Mouse (Mus musculus) thymus, postnatal 4 days (tissue): ENCODE results near the gene Mypn.

Source experiments
- DNase-seq: peaks from one replicate; pipeline ENCODE4 v3.0.0; 2021

The Mypn gene

DNA sequence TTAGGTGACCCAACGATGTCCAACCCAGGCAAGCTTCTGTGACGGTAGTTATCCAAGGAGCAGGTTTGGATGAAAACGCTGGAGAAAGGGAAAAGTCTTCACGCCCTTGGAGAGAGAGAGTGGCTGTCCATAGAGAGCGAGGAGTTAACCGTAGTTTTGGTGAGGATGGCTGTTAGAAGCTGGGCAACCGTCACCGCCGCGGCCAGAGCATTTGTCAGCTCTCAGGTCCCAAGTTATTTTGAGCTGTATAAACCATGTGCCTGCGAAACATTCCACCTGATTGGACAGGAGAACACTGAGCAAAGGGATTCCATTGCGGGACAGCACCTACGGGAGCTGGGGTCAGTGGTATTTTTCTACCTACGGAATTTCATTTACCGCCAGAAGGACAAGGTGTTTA, at the start of gene Mypn:
Gene Mypn, minus strand, starts transcription at position 225 of the 400 bp plus-strand sequence.
- no peak for DNase-seq

DNA sequence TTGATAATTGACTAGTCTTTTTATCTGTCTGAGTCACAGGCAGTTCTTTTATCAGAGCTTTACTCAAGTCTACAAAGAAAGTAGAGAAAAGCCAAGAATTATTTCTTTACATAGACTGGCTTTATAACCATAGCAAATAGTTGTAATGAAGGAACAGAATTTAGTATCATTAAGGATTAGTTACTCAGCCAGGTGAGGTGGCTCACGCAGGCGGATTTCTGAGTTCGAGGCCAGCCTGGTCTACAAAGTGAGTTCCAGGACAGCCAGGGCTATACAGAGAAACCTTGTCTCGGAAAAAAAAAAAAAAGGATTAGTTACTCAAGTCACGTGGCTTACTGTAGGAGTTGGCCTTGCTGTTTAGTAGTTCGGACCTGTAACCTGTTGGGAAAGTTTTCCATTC, 44.7 kb upstream of the Mypn start:
- DNase-seq = no peak

DNA sequence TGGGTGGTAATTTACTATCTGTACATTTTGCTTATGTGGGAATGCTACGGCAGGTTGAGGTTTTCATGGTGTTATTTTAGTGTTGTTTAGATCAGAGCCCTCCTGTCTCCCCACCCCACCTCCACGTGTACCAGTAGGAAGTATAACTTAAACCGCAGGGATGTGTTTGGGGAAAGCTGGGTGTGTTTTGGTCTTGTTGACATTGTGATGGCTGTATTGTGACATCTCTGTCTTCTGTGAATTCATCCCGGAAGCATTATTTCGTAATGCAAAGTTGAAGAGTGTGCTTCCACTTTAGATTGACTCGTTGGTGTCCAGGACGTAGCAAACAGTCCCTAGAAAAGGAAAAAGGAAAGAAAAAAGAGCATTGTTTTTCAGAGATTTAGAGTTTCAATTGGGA, 43.7 kb upstream of the Mypn start:
- no peak for DNase-seq

GRCm38 (mm10) chr10:63245846-63246245, 42.1 kb upstream of the Mypn start:
- DNase-seq = no peak

GRCm38 (mm10) chr10:63244746-63245145, 41.0 kb upstream of the Mypn start:
- peak; percentile 46 for DNase-seq

GRCm38 (mm10) chr10:63244055-63244671, 40.4 kb upstream of the Mypn start:
- peak; percentile 71 for DNase-seq

DNA sequence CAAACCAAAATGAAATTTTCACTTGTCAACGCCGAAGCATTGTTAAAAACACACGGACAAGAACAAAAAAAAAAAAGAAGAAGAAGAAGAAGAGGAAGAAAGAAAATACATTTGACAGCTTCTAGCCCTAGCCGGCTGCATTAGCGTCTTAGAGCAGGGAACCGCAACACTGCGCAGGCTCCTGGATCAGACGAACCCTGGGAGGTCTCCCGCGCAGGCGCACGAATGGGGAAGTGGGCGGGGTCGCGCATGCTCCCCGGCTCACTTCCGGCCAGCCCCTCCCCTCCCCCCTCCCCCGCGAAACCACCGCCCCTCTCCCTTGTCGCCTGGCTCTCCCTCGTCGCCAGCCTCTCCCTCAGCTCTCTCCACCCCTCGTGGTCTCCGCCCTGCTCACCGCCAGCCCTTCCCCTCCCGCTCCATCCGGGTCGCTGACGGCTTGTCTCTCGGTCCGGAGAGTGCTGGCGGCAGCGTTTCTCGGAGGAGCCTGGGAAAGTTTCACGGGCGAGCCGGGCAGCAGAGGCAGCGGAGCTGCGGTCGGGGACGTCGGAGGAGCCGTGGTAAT, 39.8 kb upstream of the Mypn start, which contains the start of gene Herc4:
Gene Herc4, plus strand, starts transcription at position 318 of the 562 bp plus-strand sequence.
- peak; percentile 98 for DNase-seq

GRCm38 (mm10) chr10:63242798-63243435, 39.2 kb upstream of the Mypn start:
- no peak for DNase-seq

DNA sequence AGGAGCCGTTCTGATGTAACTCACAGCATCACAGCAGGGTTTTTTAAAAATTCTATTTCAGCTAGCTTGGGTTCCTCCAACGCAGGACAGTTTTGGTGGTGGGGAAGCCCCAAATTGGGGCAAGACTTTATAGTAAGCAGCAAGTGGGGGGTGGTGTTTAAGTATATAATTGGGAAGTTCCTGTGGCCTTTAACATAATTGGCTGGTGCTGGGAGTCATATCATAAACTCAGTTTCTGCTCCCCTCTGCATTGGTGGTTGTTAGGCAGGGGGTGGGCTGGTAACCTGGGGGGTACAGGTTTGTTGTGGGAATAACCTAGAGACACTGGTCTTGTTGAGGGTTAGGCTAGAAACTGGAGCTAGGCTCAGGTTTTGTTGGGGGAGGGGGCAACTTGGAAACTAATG, 37.1 kb upstream of the Mypn start:
- DNase-seq = no peak

- no peak for DNase-seq
Measured at GRCm38 (mm10) chr10:63239848-63240247, 36.1 kb upstream of the Mypn start.

- no peak for DNase-seq
Measured at GRCm38 (mm10) chr10:63238090-63238489, 34.3 kb upstream of the Mypn start.

GRCm38 (mm10) chr10:63237206-63237605, 33.5 kb upstream of the Mypn start:
- no peak for DNase-seq

DNA sequence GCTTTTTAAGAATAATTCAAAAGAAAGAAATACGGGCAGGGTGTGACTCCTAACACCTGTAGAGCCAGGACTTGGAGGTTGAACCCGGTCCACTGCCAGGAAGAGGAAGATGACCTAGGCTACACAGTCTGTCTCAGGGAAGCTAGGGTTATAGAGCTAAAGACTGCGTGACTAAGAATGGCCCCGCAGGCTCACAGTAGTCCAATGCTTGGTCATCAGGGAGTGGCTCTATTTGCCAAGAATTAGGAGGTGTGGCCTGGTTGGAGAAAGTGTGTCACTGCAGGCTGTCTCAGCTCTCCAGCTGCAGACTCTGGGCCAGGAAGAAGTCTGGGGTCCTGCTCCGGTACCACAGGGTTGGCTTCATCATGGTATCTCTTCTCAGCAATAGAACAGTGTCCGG, 32.9 kb upstream of the Mypn start:
- no peak for DNase-seq

DNA sequence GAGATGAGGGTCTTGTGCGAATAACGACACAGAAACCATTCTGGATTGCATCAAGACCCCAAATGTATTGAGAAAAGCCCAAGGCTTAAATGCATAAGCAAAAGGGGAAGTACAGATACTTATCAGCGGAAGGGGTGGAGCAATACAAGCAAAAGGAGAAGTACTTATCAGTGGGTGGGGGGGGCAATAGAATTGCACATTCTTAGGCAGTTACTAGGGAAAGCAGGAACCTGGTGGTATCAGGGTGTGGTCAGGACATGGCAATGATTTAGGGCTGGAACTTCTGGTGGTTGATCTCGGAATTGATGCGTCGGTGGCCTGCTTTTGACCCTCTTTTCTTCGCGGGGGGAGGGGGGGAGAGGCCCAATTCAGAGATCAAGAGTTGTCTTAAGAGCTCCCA, 32.1 kb upstream of the Mypn start:
- no peak for DNase-seq

GRCm38 (mm10) chr10:63234133-63234532, 30.4 kb upstream of the Mypn start:
- no peak for DNase-seq

DNA sequence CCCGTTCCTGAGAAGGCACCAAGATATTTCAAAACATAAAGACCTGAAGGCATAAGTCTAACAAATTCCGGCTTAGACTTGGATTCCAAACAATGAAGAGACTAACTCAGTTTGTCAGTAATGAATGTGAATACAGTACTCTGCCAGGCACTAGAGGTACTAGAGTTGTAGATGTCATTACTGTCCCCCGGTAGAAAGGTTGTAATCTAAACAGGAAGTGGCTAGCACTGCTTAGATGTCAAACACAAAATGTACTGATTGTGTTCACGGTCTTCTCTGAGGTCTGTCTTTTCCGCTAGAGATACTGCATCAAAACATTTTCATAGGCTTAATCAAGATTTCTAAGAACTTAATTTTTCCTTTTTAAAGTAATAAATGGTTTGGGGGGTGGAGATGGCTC, 27.9 kb upstream of the Mypn start:
- DNase-seq = no peak

GRCm38 (mm10) chr10:63230854-63231253, 27.1 kb upstream of the Mypn start:
- no peak for DNase-seq

GRCm38 (mm10) chr10:63230266-63230665, 26.5 kb upstream of the Mypn start:
- no peak for DNase-seq

DNA sequence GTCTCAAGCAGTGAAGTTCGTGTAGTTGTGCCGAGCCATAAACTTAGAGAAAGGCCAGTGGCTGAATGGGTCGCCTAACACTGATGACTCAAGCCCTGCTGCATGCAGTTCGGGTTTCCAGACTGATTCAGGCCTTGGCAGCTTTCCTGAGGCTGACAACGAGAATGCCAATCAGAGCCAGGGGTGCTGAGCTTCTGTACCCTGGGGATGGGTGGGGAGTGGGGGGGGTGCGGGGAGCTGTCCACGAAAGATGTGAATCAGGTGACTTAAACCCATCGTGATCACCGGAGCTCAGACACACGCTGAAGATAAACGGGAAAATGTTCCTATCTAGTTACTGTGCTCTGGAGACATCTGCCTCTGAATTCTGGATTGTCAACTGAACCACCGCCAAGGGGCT, 20.6 kb upstream of the Mypn start:
- no peak for DNase-seq

GRCm38 (mm10) chr10:63221081-63221783, 17.5 kb upstream of the Mypn start:
- no peak for DNase-seq

DNA sequence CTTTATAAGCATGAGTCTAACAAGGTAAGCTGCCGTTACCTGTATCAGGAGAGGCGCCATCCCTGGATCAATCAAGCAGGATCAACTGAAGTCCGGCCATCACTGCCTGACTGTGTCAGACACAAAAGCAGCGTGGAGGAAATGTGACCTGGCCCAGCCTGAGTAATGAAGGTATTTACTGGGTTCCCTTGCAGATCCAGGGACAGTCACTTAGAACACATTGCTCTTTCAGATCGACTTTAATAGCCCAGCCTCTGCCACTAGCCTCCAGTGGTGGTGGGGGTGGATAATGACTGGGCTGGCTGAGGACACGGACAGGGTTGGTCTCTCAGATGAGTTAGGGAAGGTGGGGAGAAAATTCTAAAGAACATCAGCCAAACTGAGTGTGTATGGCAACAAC, 5.1 kb upstream of the Mypn start:
- no peak for DNase-seq

DNA sequence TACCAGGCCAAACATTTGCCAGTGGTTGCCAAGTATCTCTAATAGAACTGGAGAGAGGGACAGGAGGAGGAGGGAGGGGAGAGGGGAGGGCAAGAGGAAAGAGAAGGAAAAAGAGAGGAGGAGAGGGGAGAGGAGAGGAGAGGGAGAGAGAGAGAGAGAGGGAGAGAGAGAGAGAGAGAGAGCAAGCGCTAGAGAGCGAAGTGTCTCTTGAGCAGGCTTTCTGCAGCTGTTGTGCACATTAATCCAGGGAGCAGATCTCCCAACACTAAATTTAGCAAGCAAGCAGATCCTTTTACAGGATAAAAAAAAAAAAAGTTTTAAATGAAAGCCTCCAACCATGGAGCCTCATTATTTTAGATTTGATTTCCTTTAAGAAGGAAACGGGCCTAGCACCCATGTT, 750 bp downstream of the Mypn start:
- DNase-seq = no peak

DNA sequence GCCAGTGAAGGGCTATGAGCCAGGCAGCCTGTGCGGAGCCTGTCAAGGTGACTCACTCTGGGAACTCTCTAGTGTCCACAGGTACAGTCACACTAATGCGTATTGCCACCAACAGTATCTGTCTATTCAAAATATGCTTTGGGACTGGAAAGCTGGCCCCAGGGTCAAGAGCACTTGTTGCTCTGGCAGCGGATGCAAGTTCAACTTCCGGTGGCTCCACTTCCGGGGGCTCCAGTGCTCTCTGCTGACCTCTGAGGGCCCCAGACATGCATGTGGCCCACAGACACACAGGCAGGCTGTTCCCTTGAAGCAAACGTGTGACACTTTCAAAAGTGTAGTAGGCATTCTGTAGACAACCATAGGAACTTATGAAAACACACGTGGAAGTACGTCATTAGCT, 2.2 kb downstream of the Mypn start:
- no peak for DNase-seq

DNA sequence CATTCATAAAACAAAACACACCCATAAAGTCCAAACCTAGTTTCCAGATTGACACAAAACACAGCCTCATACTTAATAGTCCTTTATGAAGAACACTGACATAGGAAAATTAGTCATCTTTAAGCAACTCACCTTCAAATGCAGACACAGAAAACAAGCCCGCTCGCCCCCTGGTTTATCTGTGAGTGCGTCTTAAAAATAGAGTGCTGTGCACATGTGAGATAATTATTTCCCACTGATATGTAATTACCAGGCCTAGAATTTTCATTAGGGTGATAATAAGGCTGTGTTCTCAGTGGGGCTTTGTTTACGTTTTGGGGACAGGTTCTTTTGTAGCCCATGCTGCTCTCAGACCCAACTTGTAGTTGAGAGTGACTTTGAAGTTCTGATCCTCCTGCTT, 4.7 kb downstream of the Mypn start:
- DNase-seq = no peak
